Mouse (Mus musculus) limb, embryonic 15.5 days (tissue): Measurements from ENCODE around the gene Stpg1. TPM values are rescaled to one million over a fixed set of nuclear protein-coding genes. Genes with fewer than 3 reads are reported as not detected.

Experiments used
- ATAC-seq: fragments of 200-750 bp; cut with Nextera tagmentation; 2 replicates; pipeline ENCODE4 v1.8.0; 2017; ENCODE audit warnings: low read depth, moderate TSS enrichment; ENCODE audit not compliant: insufficient number of reproducible peaks, low FRiP score, low TSS enrichment
- H3K27ac ChIP-seq: fragments of 300-500 bp; sonication (generic); 2 replicates; pipeline ENCODE4 v1.5.1; 2015; ENCODE audit warnings: moderate library complexity, mild to moderate bottlenecking, inconsistent platforms
- H3K27me3 ChIP-seq: fragments of 300-500 bp; sonication (generic); 2 replicates; pipeline ENCODE4 v1.6.1; 2015; ENCODE audit warnings: inconsistent platforms
- H3K36me3 ChIP-seq: fragments of 300-500 bp; sonication (generic); 2 replicates; pipeline ENCODE4 v1.6.1; 2015; ENCODE audit warnings: inconsistent platforms
- H3K4me1 ChIP-seq: fragments of 300-500 bp; sonication (generic); 2 replicates; pipeline ENCODE4 v1.6.1; 2015; ENCODE audit warnings: inconsistent platforms
- H3K4me2 ChIP-seq: fragments of 300-500 bp; sonication (generic); 2 replicates; pipeline ENCODE4 v1.6.1; 2015; ENCODE audit warnings: mild to moderate bottlenecking, inconsistent platforms
- H3K4me3 ChIP-seq: fragments of 300-500 bp; sonication (generic); 2 replicates; pipeline ENCODE4 v1.5.1; 2015; ENCODE audit warnings: mild to moderate bottlenecking, inconsistent platforms
- H3K9ac ChIP-seq: fragments of 300-500 bp; sonication (generic); 2 replicates; pipeline ENCODE4 v1.6.1; 2015; ENCODE audit warnings: inconsistent platforms
- H3K9me3 ChIP-seq: fragments of 300-500 bp; sonication (generic); 2 replicates; pipeline ENCODE4 v1.6.1; 2016; ENCODE audit warnings: inconsistent platforms
- WGBS: fragments of 180-500 bp; shearing (Covaris S2); methylation state at CpG from one replicate; pipeline ENCODE4 v1.1.7; 2015; 5-methylcytosine and 5-hydroxymethylcytosine counted together
- polyA plus RNA-seq: library from polyadenylated mRNA; unstranded; fragments of >200 nt; fragmentation: Nextera tagmentation; extraction: Ambion mirVana; gene quantifications from 2 replicates; pipeline ENCODE4 v1.2.1, GENCODE M21; 2015

Stpg1 gene
- polyA plus RNA-seq, 1 experiment from 2014 or later = 0.12 TPM

- H3K4me2 ChIP-seq = no peak overlapping the region
- no peaks in the 10 kb centered on the region for H3K27me3 ChIP-seq
- no peak overlapping the region for H3K27ac ChIP-seq
- WGBS = 93% methylated on average over 3 of the region's 3 CpGs
- 0 out of 2 replicates have a peak, but pooled peaks cover 5% of the 10 kb centered on the region for H3K4me1 ChIP-seq
- H3K9ac ChIP-seq = no peak overlapping the region
- H3K9me3 ChIP-seq = peaks cover 5% of the 10 kb centered on the region; the same call in 1 of the 2 replicates
- no peak for ATAC-seq
- H3K4me3 ChIP-seq = no peak overlapping the region
- no peaks in the 10 kb centered on the region for H3K36me3 ChIP-seq
Observed at GRCm38 (mm10) chr4:135535021-135535420, 40.4 kb downstream of the Stpg1 start.

- ATAC-seq = no peak
- Histone ChIP-seq H3K9ac (no peak overlapping the region), H3K27ac (no peak overlapping the region), H3K9me3 (no peaks in the 10 kb centered on the region), H3K4me2 (no peak overlapping the region), H3K4me3 (no peak overlapping the region), H3K27me3 (no peaks in the 10 kb centered on the region), H3K36me3 (no peaks in the 10 kb centered on the region), H3K4me1 (0 out of 2 replicates have a peak, but pooled peaks cover 3% of the 10 kb centered on the region)
- WGBS = 84% methylated on average over 12 of the region's 12 CpGs
Observed at GRCm38 (mm10) chr4:135539056-135539455, 44.5 kb downstream of the Stpg1 start.

GRCm38 (mm10) chr4:135540057-135540456 lies 45.5 kb downstream of the Stpg1 start:
- Histone ChIP-seq H3K4me2 (no peak overlapping the region), H3K9ac (no peak overlapping the region), H3K27me3 (no peaks in the 10 kb centered on the region), H3K27ac (no peak overlapping the region), H3K4me3 (no peak overlapping the region), H3K4me1 (peaks cover 13% of the 10 kb centered on the region; the same call in 1 of the 2 replicates), H3K9me3 (no peaks in the 10 kb centered on the region), H3K36me3 (no peaks in the 10 kb centered on the region)
- WGBS = 56% methylated on average over 9 of the region's 9 CpGs
- no peak for ATAC-seq

- WGBS = 77% methylated on average over 2 of the region's 2 CpGs
- Histone ChIP-seq H3K27me3 (no peaks in the 10 kb centered on the region), H3K27ac (no peak overlapping the region), H3K9ac (no peak overlapping the region), H3K9me3 (no peaks in the 10 kb centered on the region), H3K4me1 (peaks cover 53% of the 10 kb centered on the region), H3K4me3 (no peak overlapping the region), H3K36me3 (no peaks in the 10 kb centered on the region), H3K4me2 (no peak overlapping the region)
- ATAC-seq = no peak
Observed at GRCm38 (mm10) chr4:135544284-135544683, 49.7 kb downstream of the Stpg1 start.

GRCm38 (mm10) chr4:135545080-135545511 lies 50.5 kb downstream of the Stpg1 start:
- ATAC-seq = 0 out of 2 replicates have a peak, but pooled peaks have one; percentile 50
- Histone ChIP-seq H3K4me1 (peaks cover 61% of the 10 kb centered on the region), H3K9ac (no peak overlapping the region), H3K4me3 (peak overlapping the region; percentile 28), H3K27me3 (no peaks in the 10 kb centered on the region), H3K27ac (peak overlapping the region; percentile 12; the same call in 1 of the 2 replicates), H3K4me2 (peak overlapping the region; percentile 45), H3K36me3 (no peaks in the 10 kb centered on the region), H3K9me3 (no peaks in the 10 kb centered on the region)
- WGBS = 3% methylated on average over 8 of the region's 8 CpGs

GRCm38 (mm10) chr4:135546008-135546407 lies 51.4 kb downstream of the Stpg1 start:
- no peak for ATAC-seq
- no peak overlapping the region for H3K27ac ChIP-seq
- H3K4me2 ChIP-seq = no peak overlapping the region
- no peaks in the 10 kb centered on the region for H3K36me3 ChIP-seq
- no peaks in the 10 kb centered on the region for H3K27me3 ChIP-seq
- no peaks in the 10 kb centered on the region for H3K9me3 ChIP-seq
- H3K9ac ChIP-seq = no peak overlapping the region
- no peak overlapping the region for H3K4me3 ChIP-seq
- peaks cover 70% of the 10 kb centered on the region for H3K4me1 ChIP-seq
- 68% methylated on average over 7 of the region's 7 CpGs for WGBS

- H3K4me1 ChIP-seq = peaks cover 78% of the 10 kb centered on the region
- H3K36me3 ChIP-seq = no peaks in the 10 kb centered on the region
- WGBS = 88% methylated on average over 4 of the region's 4 CpGs
- H3K27me3 ChIP-seq = peaks cover 3% of the 10 kb centered on the region; the same call in 1 of the 2 replicates
- H3K4me3 ChIP-seq = no peak overlapping the region
- no peak overlapping the region for H3K9ac ChIP-seq
- H3K27ac ChIP-seq = no peak overlapping the region
- ATAC-seq = no peak
- no peaks in the 10 kb centered on the region for H3K9me3 ChIP-seq
- no peak overlapping the region for H3K4me2 ChIP-seq
Observed at GRCm38 (mm10) chr4:135546793-135547192, 52.2 kb downstream of the Stpg1 start.

GRCm38 (mm10) chr4:135547551-135547950 lies 53.0 kb downstream of the Stpg1 start:
- no peaks in the 10 kb centered on the region for H3K9me3 ChIP-seq
- H3K4me1 ChIP-seq = peaks cover 84% of the 10 kb centered on the region
- no peak overlapping the region for H3K4me3 ChIP-seq
- H3K36me3 ChIP-seq = no peaks in the 10 kb centered on the region
- no peak overlapping the region for H3K9ac ChIP-seq
- peak overlapping the region; percentile 50 for H3K27ac ChIP-seq
- 25% methylated on average over 14 of the region's 14 CpGs for WGBS
- ATAC-seq = no peak
- H3K4me2 ChIP-seq = no peak overlapping the region
- peaks cover 3% of the 10 kb centered on the region; the same call in 1 of the 2 replicates for H3K27me3 ChIP-seq

- Histone ChIP-seq H3K27ac (peak overlapping the region; percentile 50), H3K9ac (no peak overlapping the region), H3K36me3 (no peaks in the 10 kb centered on the region), H3K27me3 (peaks cover 3% of the 10 kb centered on the region; the same call in 1 of the 2 replicates), H3K9me3 (no peaks in the 10 kb centered on the region), H3K4me2 (no peak overlapping the region), H3K4me1 (peaks cover 85% of the 10 kb centered on the region), H3K4me3 (no peak overlapping the region)
- no peak for ATAC-seq
- WGBS = 12% methylated on average over 7 of the region's 7 CpGs
Observed at GRCm38 (mm10) chr4:135548108-135548507, 53.5 kb downstream of the Stpg1 start.

GRCm38 (mm10) chr4:135548521-135549077 lies 54.0 kb downstream of the Stpg1 start:
- Histone ChIP-seq H3K27me3 (peaks cover 3% of the 10 kb centered on the region; the same call in 1 of the 2 replicates), H3K4me2 (no peak overlapping the region), H3K27ac (no peak overlapping the region), H3K4me1 (peaks cover 85% of the 10 kb centered on the region), H3K36me3 (no peaks in the 10 kb centered on the region), H3K9me3 (no peaks in the 10 kb centered on the region), H3K4me3 (no peak overlapping the region), H3K9ac (no peak overlapping the region)
- ATAC-seq = no peak
- WGBS = 25% methylated on average over 9 of the region's 9 CpGs

- no peaks in the 10 kb centered on the region for H3K9me3 ChIP-seq
- 0 out of 2 replicates have a peak overlapping the region, but pooled peaks have one; percentile 54 for H3K27ac ChIP-seq
- H3K4me1 ChIP-seq = peaks cover 80% of the 10 kb centered on the region
- peaks cover 3% of the 10 kb centered on the region; the same call in 1 of the 2 replicates for H3K27me3 ChIP-seq
- H3K4me2 ChIP-seq = no peak overlapping the region
- H3K36me3 ChIP-seq = no peaks in the 10 kb centered on the region
- no peak overlapping the region for H3K4me3 ChIP-seq
- no peak overlapping the region for H3K9ac ChIP-seq
- ATAC-seq = no peak
- 29% methylated on average over 6 of the region's 6 CpGs for WGBS
Observed at GRCm38 (mm10) chr4:135549323-135549722, 54.7 kb downstream of the Stpg1 start.

- Histone ChIP-seq H3K27ac (no peak overlapping the region), H3K4me3 (no peak overlapping the region), H3K4me1 (peaks cover 30% of the 10 kb centered on the region), H3K4me2 (no peak overlapping the region), H3K36me3 (no peaks in the 10 kb centered on the region), H3K9me3 (no peaks in the 10 kb centered on the region), H3K27me3 (peaks cover 22% of the 10 kb centered on the region), H3K9ac (no peak overlapping the region)
- no peak for ATAC-seq
- WGBS = 13% methylated on average over 2 of the region's 2 CpGs
Observed at GRCm38 (mm10) chr4:135563794-135564193, 69.2 kb downstream of the Stpg1 start.
